Mouse (Mus musculus): ENCODE results near the gene Plpp3.
A peak's percentile ranks its signal among the peaks of the same experiment; 100 is the strongest.

Plpp3 gene

DNA sequence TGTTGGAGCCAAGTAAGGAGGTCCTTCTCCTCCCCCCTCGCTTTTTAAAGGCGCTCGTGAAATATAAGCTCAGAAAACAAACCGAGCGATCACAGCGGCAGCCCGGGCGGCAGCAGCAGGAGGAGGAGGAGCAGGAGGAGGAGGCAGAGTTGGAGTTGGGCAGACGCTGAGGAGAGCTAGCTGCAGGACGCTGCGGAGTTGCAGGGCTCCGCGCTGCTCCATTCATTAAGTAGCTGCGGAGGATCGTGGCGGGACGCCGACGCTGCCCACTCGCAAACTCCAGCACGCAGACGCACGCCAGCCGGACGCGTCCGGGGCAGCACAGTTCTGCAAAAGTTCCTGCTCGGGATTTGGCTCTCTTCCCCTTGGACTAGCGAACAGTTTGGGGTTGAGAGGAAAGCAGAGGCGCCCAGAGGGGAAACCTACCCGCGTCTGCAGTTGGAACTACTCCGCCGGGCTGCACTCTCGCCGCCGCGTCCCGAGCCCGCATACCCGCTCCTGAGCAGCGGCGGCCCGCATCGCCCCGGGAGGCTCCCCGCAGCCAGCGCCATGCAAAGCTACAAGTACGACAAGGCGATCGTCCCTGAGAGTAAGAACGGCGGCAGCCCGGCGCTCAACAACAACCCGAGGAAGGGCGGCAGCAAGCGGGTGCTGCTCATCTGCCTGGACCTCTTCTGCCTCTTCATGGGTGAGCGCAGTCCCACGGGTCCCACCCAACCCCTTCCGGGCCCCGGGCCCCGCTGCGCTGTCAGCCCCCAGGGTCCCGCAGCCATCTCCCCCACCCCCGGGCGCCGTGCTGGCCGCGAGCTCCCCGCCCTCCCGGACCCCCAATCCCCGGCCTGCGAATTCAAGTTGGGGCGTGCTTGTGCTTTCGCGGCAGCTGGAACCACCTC, at the start of gene Plpp3:
Gene Plpp3, plus strand, starts transcription at position 72 of the 893 bp plus-strand sequence.
- no peak for DNase-seq (ENCODE audit: low read depth, low spot score)

DNA sequence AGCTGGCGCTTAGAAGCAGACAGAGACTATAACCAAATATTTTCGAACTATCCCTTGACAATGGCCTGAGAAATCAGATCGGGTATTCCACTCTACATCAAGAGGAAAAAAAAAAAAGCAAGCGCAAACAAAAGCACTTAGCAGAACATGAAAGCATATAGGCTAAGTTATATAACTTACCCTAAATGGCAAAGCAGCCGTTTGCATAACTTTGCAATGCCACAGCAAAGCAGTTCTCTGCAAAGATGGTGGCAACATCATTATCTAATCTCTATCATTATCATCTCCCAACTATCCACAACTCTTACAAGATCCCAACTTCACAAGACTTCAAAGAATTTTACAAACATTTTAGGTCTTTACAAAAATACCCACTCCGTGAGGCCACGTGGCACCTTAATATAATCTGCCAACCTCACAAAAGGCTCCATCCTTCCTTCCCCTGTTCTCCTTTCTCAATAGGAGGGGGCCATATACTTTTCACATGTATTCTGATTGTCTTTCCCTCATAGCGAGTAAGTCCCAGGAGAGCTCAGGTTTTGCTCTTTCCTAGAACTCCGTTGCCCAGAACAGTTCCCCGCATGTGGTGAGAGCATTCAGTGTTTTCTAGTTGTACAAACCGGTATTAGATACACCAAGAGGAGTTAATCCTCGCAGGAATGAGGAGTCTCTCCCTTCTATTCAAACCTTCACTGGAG, 49.1 kb upstream of the Plpp3 start:
- no peak for DNase-seq (ENCODE audit: low read depth, low spot score)

DNA sequence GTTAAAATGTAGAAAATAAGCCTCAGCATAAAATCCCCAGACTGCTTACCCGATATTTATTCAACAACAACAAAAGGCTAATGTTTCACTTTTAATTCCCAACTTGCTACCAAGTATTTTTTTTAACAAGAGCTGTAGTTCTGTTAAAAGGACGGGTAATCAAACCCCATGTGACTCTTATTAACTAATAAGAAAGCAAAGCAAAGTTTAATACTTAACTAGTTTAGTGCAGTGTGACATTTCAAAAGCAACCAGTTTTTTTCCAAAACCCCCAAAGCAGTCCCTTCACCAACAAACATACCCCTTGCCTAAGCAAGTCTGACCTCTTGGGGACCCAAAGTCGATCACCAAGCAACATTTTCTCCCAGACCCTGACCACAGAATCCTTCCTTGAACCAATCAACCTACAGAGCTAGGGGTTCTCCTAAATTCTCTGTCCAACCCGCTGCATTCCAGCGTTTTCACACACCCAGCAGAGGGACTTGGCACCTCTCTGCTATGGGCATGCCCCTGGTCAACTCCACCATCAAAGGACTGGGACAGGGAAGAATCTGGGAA, 48.4 kb upstream of the Plpp3 start:
- DNase-seq (ENCODE audit: low read depth, low spot score): no peak

GRCm38 (mm10) chr4:105109199-105109989, 47.8 kb upstream of the Plpp3 start, which contains the start of gene Prkaa2:
Gene Prkaa2, minus strand, starts transcription at chr4:105109890.
- DNase-seq (ENCODE audit: low read depth, low spot score): peak; percentile 5

GRCm38 (mm10) chr4:105109990-105110683, 47.0 kb upstream of the Plpp3 start:
- no peak for DNase-seq (ENCODE audit: low read depth, low spot score)

DNA sequence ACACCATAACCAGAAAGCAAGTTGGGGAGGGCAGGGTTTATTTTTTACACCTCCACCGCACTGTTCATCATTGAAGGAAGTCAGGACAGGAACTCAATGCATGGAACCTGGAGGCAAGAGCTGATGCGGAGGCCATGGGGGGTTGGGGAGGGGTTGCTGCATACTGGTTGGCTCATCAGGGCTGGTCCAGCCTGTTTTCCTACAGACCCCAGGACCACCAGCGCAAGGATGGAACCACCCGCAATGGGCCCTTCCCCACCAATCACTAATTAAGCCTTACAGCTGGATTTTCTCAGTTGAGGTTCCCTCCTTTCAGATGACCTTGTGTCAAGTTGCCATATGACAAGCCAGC, 46.5 kb upstream of the Plpp3 start:
- DNase-seq (ENCODE audit: low read depth, low spot score): no peak

- DNase-seq (ENCODE audit: low read depth, low spot score): no peak
Measured at GRCm38 (mm10) chr4:105111770-105112169, 45.4 kb upstream of the Plpp3 start.

DNA sequence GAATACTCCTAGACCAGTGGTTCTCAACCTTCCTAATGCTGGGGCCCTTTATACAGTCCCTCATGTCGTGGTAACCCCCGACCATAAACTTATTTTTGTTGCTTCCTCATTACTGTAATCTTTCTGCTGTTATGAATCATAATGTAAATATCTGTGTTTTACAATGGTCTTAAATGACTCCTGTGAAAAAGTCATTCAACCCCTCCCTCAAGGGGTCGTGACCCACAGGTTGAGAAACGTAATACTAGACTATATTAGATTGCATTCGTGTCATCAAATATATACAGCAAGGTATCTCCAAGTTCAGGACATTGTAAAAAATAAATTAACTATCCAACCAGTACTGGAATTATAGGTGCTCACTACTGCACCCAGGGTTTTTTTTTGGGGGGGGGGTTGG, 44.1 kb upstream of the Plpp3 start:
- DNase-seq (ENCODE audit: low read depth, low spot score): no peak

- no peak for DNase-seq (ENCODE audit: low read depth, low spot score)
Measured at GRCm38 (mm10) chr4:105113468-105113867, 43.7 kb upstream of the Plpp3 start.

DNA sequence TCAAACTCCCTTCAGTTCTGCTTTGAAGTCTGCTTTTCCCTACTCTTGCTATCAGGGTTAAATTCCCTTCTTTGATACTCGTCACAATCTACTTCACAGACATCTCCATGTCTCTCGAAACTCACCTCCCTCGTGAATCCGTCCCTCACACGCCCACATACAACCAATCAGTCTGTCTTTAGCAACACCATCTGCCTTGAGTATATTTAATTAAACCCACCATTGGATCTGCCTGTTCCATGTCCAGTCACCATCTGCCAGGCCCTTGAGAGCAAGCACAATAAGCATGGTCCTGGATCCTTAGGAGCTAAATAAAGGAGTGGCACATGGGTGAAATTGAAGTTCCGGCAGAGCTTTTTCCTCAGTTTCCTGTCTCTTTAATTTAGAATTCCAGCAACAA, 36.1 kb upstream of the Plpp3 start:
- no peak for DNase-seq (ENCODE audit: low read depth, low spot score)

GRCm38 (mm10) chr4:105122429-105122828, 34.7 kb upstream of the Plpp3 start:
- DNase-seq (ENCODE audit: low read depth, low spot score): no peak

GRCm38 (mm10) chr4:105129212-105129611, 27.9 kb upstream of the Plpp3 start:
- no peak for DNase-seq (ENCODE audit: low read depth, low spot score)

DNA sequence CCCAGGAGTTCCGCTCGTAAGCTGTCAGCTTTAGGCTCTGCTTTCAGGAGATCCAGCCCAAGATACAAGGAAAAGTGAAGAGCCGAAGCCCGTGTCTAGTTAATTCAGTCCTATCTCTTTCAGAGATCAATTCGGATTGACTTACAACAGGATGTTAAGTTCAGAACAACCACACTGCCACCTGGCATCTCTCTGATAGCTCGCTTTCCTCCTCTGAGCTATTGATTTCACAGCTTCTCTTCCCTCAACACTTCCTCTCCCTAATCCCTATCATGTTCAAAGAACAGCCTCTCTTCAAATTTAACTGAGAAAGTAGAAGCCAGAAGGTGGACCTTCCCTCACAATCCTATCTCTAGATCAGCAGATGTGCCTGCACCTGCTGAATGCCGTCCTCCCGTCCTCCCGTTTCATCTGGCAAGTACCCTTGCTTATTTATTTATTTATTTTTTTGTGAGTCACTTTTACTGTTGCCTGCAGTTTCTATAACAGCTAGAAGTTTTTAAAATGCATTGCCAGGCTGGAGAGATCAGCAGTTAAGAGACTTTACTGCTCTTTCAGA, 25.3 kb upstream of the Plpp3 start:
- DNase-seq (ENCODE audit: low read depth, low spot score): no peak

DNA sequence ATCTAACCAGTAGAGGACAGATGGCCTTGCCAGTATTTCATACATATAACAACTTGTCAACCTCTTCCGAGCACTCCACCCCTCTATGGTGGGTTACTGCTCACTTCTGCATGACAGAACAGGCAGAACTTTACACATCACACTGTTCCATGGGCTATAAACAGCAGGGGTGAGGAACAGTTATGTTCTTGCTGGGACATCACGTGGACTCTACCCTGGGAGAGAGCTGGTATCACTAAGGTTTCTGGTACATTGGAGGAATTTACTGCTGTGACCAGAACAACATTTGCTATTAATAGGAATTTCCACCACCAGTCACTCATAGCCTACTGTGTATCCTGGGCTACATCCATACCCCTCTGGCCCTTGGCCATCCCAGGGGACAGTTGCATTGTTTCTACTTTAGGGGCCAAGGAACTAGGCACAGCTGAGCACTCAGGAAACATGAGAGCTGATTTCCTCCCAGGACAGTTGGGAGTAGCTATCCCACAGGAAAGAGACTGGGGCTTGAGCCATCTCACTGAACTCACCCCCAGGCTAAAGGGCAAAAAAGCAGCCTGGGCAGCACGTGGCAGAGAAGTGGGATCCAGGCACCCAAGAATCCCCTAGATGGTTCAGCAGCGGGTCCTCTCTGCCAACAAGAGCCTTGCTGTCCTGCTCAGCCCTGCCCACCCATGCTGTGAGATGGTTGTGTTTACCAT, 23.6 kb upstream of the Plpp3 start:
- no peak for DNase-seq (ENCODE audit: low read depth, low spot score)

DNA sequence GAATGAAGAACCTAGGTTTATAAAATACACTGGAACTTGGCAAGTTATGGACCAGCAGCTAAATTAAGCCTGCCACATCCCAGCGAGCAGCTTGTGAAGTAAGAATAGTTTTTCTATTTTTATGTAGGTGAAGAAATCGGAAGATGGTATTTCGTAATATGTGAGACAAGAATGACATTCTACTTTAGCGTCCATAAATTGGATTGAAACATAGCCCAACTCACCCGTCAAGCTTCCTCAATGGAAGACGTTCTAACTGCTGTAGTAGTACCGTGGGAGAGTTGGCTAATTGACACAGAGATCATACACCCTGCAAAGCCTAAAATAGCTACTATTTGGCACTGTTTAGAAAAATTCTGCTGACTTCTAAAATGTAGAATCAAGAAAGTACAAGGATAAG, 7.7 kb upstream of the Plpp3 start:
- no peak for DNase-seq (ENCODE audit: low read depth, low spot score)

DNA sequence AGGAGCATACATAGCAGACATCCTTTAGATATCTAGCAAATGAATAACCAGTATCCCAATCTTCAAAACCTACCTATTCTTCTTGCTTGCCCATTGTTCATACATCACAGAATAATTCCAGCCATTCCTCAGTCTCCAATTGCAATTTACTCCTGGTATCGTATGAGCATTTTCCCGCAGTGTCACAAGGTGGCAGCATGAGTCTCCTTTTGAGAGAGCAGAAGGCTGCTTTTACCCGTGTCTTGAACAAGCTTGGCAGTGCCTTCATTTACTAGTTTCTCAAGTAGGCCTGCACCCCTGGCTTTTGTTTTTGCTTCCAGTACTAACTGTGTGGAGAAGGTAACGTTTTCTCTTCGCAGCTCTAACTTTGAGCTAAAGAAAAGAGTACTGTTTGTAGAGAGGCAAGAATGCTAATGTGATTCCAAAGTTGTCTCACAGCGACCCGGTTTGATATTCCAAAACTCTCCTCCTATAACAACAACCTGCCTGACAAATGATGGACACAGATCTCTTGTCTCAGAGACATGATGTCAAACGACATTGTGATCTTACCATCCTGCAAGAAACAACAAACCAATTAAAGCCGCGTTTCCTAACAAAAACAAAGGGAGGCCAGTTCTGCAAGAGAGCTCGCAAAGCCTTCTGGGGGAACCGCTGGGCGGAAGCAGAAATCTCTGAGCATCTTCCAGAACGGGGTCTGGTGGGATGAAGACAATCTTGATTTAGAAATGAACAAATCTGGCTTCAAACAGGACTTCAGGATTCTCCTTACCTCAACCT, 5.0 kb upstream of the Plpp3 start:
- DNase-seq (ENCODE audit: low read depth, low spot score): no peak

- no peak for DNase-seq (ENCODE audit: low read depth, low spot score)
Measured at GRCm38 (mm10) chr4:105153227-105153626, 3.9 kb upstream of the Plpp3 start.

GRCm38 (mm10) chr4:105156281-105156680, 866 bp upstream of the Plpp3 start:
- DNase-seq (ENCODE audit: low read depth, low spot score): no peak

- DNase-seq (ENCODE audit: low read depth, low spot score): no peak
Measured at GRCm38 (mm10) chr4:105156955-105157275, 232 bp upstream of the Plpp3 start.

DNA sequence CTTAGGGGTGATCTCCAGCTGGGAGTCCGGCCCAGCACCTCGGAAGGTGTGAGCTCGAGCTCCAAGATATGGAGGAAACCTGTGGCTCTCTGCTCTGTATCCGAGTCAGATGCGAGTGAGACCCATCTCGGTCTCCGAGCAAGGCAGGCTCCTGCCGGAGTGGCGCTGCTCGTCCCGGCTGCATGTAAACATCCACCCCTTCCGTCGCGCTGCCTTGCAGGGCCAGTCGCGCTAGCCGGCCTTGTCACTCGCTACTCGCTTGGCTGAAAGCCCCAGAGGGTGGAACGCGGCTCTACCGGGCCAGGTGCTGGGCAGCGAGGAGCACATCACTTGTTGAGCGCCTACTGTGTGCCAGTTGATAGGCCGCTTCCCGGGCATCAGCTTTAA, 1.0 kb downstream of the Plpp3 start:
- peak; percentile 20 for DNase-seq (ENCODE audit: low read depth, low spot score)
